Mouse (Mus musculus): Measurements from ENCODE around the gene L1cam.

DNA sequence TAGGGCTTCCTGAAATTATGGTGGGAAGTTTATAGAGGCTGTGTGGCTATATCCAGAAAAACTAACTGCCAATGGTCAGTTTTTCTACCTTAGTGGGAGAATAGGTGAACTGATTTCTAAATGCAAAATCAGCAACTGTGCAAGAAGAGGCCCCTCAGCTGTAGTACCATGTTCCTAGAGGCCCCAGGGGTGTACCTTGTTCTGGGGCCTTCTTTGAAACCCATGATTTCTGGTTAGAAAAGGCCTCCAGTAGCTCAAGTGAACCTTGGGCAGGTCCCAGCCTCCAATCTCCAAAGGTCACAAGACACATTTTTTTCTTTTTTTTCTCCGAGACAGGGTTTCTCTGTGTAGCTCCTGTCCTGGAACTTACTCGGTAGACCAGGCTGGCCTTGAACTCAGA lies 46.4 kb upstream of the L1cam start:
- no peak for TF ChIP-seq CTCF (IDR thresholded peaks at IDR 0.05; ENCODE audit: borderline replicate concordance, insufficient read depth, low read depth, low read length)
- no peak for TF ChIP-seq POLR2A (IDR thresholded peaks at IDR 0.05; ENCODE audit: borderline replicate concordance, insufficient read depth, low read length)

All from cerebellum, adult 2 months (tissue).